Mouse (Mus musculus): ENCODE data around the gene Adam19. TPM values are rescaled to one million over a fixed set of nuclear protein-coding genes. Genes with fewer than 3 reads are reported as not detected.
"Not testable (repeated sequence)": the region's sequence is repeated elsewhere in the genome, so short reads cannot be mapped to it uniquely, and the experiment has no call there.

Adam19 gene
- total RNA-seq, 2 experiments from 2014 or later: 19.1 to 19.8 TPM

GRCm38 (mm10) chr11:46036374-46036773, 19.4 kb upstream of the Adam19 start:
- DNase-seq (ENCODE audit: extremely low spot score in 1 of 2, low spot score in 2 of 2): no peak
- intact Hi-C loops (cut with DNase I): no loop called here
- H3K4me3 ChIP-seq: no peak overlapping the region
- no peak overlapping the region for H3K27ac ChIP-seq
- no peak for TF ChIP-seq CTCF (IDR thresholded peaks at IDR 0.05)

- H3K4me3 ChIP-seq: peak overlapping the region; percentile 24; the same call in 1 of the 2 replicates
- H3K27ac ChIP-seq: no peak overlapping the region
- intact Hi-C loops (cut with DNase I): no loop called here
Measured at GRCm38 (mm10) chr11:46038901-46039300, 16.9 kb upstream of the Adam19 start.

GRCm38 (mm10) chr11:46039335-46039734, 16.5 kb upstream of the Adam19 start:
- no peak for TF ChIP-seq CTCF (IDR thresholded peaks at IDR 0.05)
- Histone ChIP-seq H3K27ac (no peak overlapping the region), H3K4me3 (peak overlapping the region; percentile 24; the same call in 1 of the 2 replicates)
- intact Hi-C loops (cut with DNase I): no loop called here
- DNase-seq (ENCODE audit: extremely low spot score in 1 of 2, low spot score in 2 of 2): no peak

More at GRCm38 (mm10) chr11:46038901-46039300, 16.9 kb upstream of the Adam19 start:
- no peak for TF ChIP-seq CTCF (IDR thresholded peaks at IDR 0.05)
- no peak for DNase-seq (ENCODE audit: extremely low spot score in 1 of 2, low spot score in 2 of 2)

GRCm38 (mm10) chr11:46040841-46041556, 14.8 kb upstream of the Adam19 start:
- intact Hi-C loops (cut with DNase I): no loop called here
- TF ChIP-seq CTCF (IDR thresholded peaks at IDR 0.05): no peak
- DNase-seq (ENCODE audit: extremely low spot score in 1 of 2, low spot score in 2 of 2): no peak
- Histone ChIP-seq H3K4me3 (no peak overlapping the region), H3K27ac (no peak overlapping the region)

GRCm38 (mm10) chr11:46041607-46042267, 14.1 kb upstream of the Adam19 start:
- TF ChIP-seq CTCF (IDR thresholded peaks at IDR 0.05): no peak
- Histone ChIP-seq H3K4me3 (no peak overlapping the region), H3K27ac (no peak overlapping the region)
- intact Hi-C loops (cut with DNase I): no loop called here
- DNase-seq (ENCODE audit: extremely low spot score in 1 of 2, low spot score in 2 of 2): no peak

GRCm38 (mm10) chr11:46044781-46045180, 11.0 kb upstream of the Adam19 start:
- H3K4me3 ChIP-seq: no peak overlapping the region
- no peak for DNase-seq (ENCODE audit: extremely low spot score in 1 of 2, low spot score in 2 of 2)
- TF ChIP-seq CTCF (IDR thresholded peaks at IDR 0.05): no peak
- intact Hi-C loops (cut with DNase I): no loop called here
- no peak overlapping the region for H3K27ac ChIP-seq

GRCm38 (mm10) chr11:46047264-46047663, 8.5 kb upstream of the Adam19 start:
- Histone ChIP-seq H3K4me3 (no peak overlapping the region), H3K27ac (no peak overlapping the region)
- no peak for DNase-seq (ENCODE audit: extremely low spot score in 1 of 2, low spot score in 2 of 2)
- TF ChIP-seq CTCF (IDR thresholded peaks at IDR 0.05): no peak
- intact Hi-C loops (cut with DNase I): no loop called here

- intact Hi-C loops (cut with DNase I): loop anchor here (1.0 to 2.0 kb wide), 2 partner anchors 72 to 163 kb away; no protein-coding TSS in a partner anchor
- peak in 1 of 2 experiments; percentile 48 for DNase-seq (ENCODE audit: extremely low spot score in 1 of 2, low spot score in 2 of 2)
- not testable (repeated sequence) for H3K4me3 ChIP-seq, H3K27ac ChIP-seq
- TF ChIP-seq CTCF (IDR thresholded peaks at IDR 0.05): peak; percentile 59
Measured at GRCm38 (mm10) chr11:46052105-46052659, 3.6 kb upstream of the Adam19 start, which contains the start of gene Gm12166. Gene Gm12166 (minus strand): TSS chr11:46052321.

GRCm38 (mm10) chr11:46053457-46053856, 2.3 kb upstream of the Adam19 start:
- H3K4me3 ChIP-seq; DNase-seq (ENCODE audit: extremely low spot score in 1 of 2, low spot score in 2 of 2); H3K27ac ChIP-seq: not testable (repeated sequence)
- intact Hi-C loops (cut with DNase I): loop anchor here (2.0 kb wide), 1 partner anchor 161 kb away; no protein-coding TSS in a partner anchor

GRCm38 (mm10) chr11:46054311-46054710, 1.5 kb upstream of the Adam19 start:
- no peak for TF ChIP-seq CTCF (IDR thresholded peaks at IDR 0.05)
- intact Hi-C loops (cut with DNase I): loop anchor here (1.0 kb wide), 1 partner anchor 74 kb away; no protein-coding TSS in a partner anchor
- no peak overlapping the region for H3K27ac ChIP-seq
- DNase-seq (ENCODE audit: extremely low spot score in 1 of 2, low spot score in 2 of 2): no peak
- no peak overlapping the region for H3K4me3 ChIP-seq

- no peak for DNase-seq (ENCODE audit: extremely low spot score in 1 of 2, low spot score in 2 of 2)
- TF ChIP-seq CTCF (IDR thresholded peaks at IDR 0.05): no peak
- intact Hi-C loops (cut with DNase I): loop anchor here (1.0 to 5.0 kb wide), 2 partner anchors 73 to 108 kb away; no protein-coding TSS in a partner anchor
- peak overlapping the region; percentile 86 for H3K27ac ChIP-seq
- peak overlapping the region; percentile 59 for H3K4me3 ChIP-seq
Measured at GRCm38 (mm10) chr11:46054911-46055895, 589 bp upstream of the Adam19 start.
